Mouse (Mus musculus) heart, embryonic 13.5 days (tissue): ENCODE results near the gene Rpf1. TPM values are rescaled to one million over a fixed set of nuclear protein-coding genes. Genes with fewer than 3 reads are reported as not detected.

Experiments
- polyA plus RNA-seq: library from polyadenylated mRNA; unstranded; fragments of >200 nt; fragmentation: Nextera tagmentation; extraction: Ambion mirVana; gene quantifications from 2 replicates; pipeline ENCODE4 v1.2.1, GENCODE M21; 2015

Rpf1 gene
- polyA plus RNA-seq, 1 experiment from 2014 or later, result 31.6 TPM

Other genes starting within 250 kb of the Rpf1 start
- 18.7 and 19.3 TPM in 2 replicates for gene Ssx2ip, start 116.8 kb downstream of the Rpf1 start, polyA plus RNA-seq
- gene Ctbs, start 71.6 kb downstream of the Rpf1 start, polyA plus RNA-seq, result 9.5 and 10.5 TPM in 2 replicates
- gene Spata1, start 21.7 kb downstream of the Rpf1 start, polyA plus RNA-seq, result 5.3 and 6.3 TPM in 2 replicates
- gene Gng5, start 21.6 kb downstream of the Rpf1 start, polyA plus RNA-seq, result 1,560 and 1,674 TPM in 2 replicates
- gene Uox, start 49.0 kb upstream of the Rpf1 start, polyA plus RNA-seq, result 0.05 and 0.24 TPM in 2 replicates
- gene Dnase2b, start 94.2 kb upstream of the Rpf1 start, polyA plus RNA-seq, result not detected in 2 replicates
- not detected in 2 replicates for gene 4930503B20Rik, start 129.9 kb upstream of the Rpf1 start, polyA plus RNA-seq
- gene Samd13, start 164.2 kb upstream of the Rpf1 start, polyA plus RNA-seq, result 2.3 and 2.8 TPM in 2 replicates